Mouse (Mus musculus): ENCODE data around the gene P2ry14.

DNA sequence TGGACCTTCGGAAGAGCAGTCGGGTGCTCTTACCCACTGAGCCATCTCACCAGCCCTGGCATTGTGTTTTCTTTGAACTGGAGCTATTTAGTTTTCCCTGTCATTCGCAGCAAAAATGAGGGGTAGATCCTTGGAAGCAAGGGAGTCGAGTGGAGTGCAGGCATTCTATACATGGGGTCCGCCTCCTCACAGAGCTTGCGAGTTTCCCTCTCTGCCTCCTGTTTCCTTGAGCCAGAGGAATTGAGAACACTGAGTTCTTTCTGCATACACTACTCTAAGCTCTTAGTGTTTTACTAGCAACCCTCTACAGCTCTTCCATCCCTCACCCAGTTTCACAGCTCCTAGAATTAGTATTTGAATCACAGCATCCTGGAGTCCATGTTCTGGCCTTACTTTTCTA, 2.0 kb upstream of the P2ry14 start:
- TF ChIP-seq POLR2A (IDR thresholded peaks at IDR 0.05; ENCODE audit: extremely low read depth, insufficient read depth, low read length), result no peak
- TF ChIP-seq CTCF (IDR thresholded peaks at IDR 0.05; ENCODE audit: low read depth, low read length), result no peak

Data from liver, adult 2 months (tissue).